Mouse (Mus musculus) urinary bladder, postnatal 14 days (tissue): ENCODE data around the gene Usp43.

ENCODE experiments used
- DNase-seq: peaks from one replicate; pipeline ENCODE4 v3.0.0; 2021; ENCODE audit warnings: low spot score

The Usp43 gene

GRCm38 (mm10) chr11:67806832-67807597, 114.9 kb downstream of the Usp43 start:
- no peak for DNase-seq

- DNase-seq, result no peak
These were observed 116.4 kb downstream of the Usp43 start for GRCm38 (mm10) chr11:67805538-67805937.
